Mouse (Mus musculus) C2C12 (cell line): Measurements from ENCODE around the gene Gm19935. TPM values are rescaled to one million over a fixed set of nuclear protein-coding genes. Genes with fewer than 3 reads are reported as not detected.

ENCODE experiments used
- H3K27me3 ChIP-seq: one replicate; pipeline ENCODE4 v1.6.1; 2011; ENCODE audit not compliant: control insufficient read depth, insufficient read depth, insufficient read length
- H3K36me3 ChIP-seq: one replicate; pipeline ENCODE4 v1.6.1; 2011; ENCODE audit not compliant: control insufficient read depth, insufficient read depth
- H3K4me3 ChIP-seq: one replicate; pipeline ENCODE4 v1.5.1; 2011; ENCODE audit warnings: mild to moderate bottlenecking, control low read depth; ENCODE audit not compliant: poor library complexity, insufficient read depth, severe bottlenecking
- H3K79me2 ChIP-seq: one replicate; pipeline ENCODE4 v1.6.1; 2011; ENCODE audit not compliant: control insufficient read depth, insufficient read depth
- H3K79me3 ChIP-seq: one replicate; pipeline ENCODE4 v1.6.1; 2011; ENCODE audit warnings: low read depth, control low read depth
- H3ac ChIP-seq: one replicate; pipeline ENCODE3; 2011; ENCODE audit warnings: low read depth; ENCODE audit not compliant: control insufficient read depth, insufficient read length
- CEBPB ChIP-seq: IDR thresholded peaks from one replicate; pipeline ENCODE4 v1.6.1; 2011; ENCODE audit warnings: low read depth, mild to moderate bottlenecking, control low read depth, moderate library complexity
- CTCF ChIP-seq: IDR thresholded peaks from one replicate; pipeline ENCODE4 v1.5.1; 2011; ENCODE audit not compliant: control insufficient read depth, insufficient read depth, insufficient read length
- FOSL1 ChIP-seq: IDR thresholded peaks from one replicate; pipeline ENCODE4 v1.8.0; 2011; ENCODE audit warnings: mild to moderate bottlenecking, low read length; ENCODE audit not compliant: poor library complexity, insufficient read depth, severe bottlenecking
- MAX ChIP-seq: IDR thresholded peaks from one replicate; pipeline ENCODE4 v1.6.1; 2011; ENCODE audit warnings: mild to moderate bottlenecking, control low read depth
- MYOD1 ChIP-seq: IDR thresholded peaks from one replicate; pipeline ENCODE4 v1.6.1; 2011; ENCODE audit warnings: low read depth; ENCODE audit not compliant: control insufficient read depth, insufficient read length
- MYOG ChIP-seq: IDR thresholded peaks from one replicate; pipeline ENCODE4 v1.6.1; 2011; ENCODE audit not compliant: control insufficient read depth, insufficient read length; ENCODE audit errors: extremely low read depth
- USF1 ChIP-seq: IDR thresholded peaks from one replicate; pipeline ENCODE4 v1.6.1; 2011; ENCODE audit warnings: low read depth, mild to moderate bottlenecking, control low read depth, moderate library complexity
- polyA plus RNA-seq: library from polyadenylated mRNA; unstranded; fragments of >200 nt; fragmentation: generic; extraction: Trizol; gene quantifications from one replicate; pipeline ENCODE4 v1.2.1, GENCODE M21; 2012; ENCODE audit warnings: missing spikeins

Gm19935 gene
- polyA plus RNA-seq, 1 experiment = 0.04 TPM

- H3K79me2 ChIP-seq = no peaks in the 10 kb centered on the region
- H3K36me3 ChIP-seq = no peaks in the 10 kb centered on the region
- no peak for TF ChIP-seq CEBPB
- no peak for TF ChIP-seq MAX
- TF ChIP-seq MYOD1 = no peak
- no peak for TF ChIP-seq FOSL1
- no peak for TF ChIP-seq CTCF
- no peak for TF ChIP-seq MYOG
- no peak for TF ChIP-seq USF1
- no peak overlapping the region for H3ac ChIP-seq
- no peaks in the 10 kb centered on the region for H3K79me3 ChIP-seq
- no peak overlapping the region for H3K4me3 ChIP-seq
- H3K27me3 ChIP-seq = no peaks in the 10 kb centered on the region
Measured at GRCm38 (mm10) chr8:90854671-90855161, 37.5 kb upstream of the Gm19935 start.

DNA sequence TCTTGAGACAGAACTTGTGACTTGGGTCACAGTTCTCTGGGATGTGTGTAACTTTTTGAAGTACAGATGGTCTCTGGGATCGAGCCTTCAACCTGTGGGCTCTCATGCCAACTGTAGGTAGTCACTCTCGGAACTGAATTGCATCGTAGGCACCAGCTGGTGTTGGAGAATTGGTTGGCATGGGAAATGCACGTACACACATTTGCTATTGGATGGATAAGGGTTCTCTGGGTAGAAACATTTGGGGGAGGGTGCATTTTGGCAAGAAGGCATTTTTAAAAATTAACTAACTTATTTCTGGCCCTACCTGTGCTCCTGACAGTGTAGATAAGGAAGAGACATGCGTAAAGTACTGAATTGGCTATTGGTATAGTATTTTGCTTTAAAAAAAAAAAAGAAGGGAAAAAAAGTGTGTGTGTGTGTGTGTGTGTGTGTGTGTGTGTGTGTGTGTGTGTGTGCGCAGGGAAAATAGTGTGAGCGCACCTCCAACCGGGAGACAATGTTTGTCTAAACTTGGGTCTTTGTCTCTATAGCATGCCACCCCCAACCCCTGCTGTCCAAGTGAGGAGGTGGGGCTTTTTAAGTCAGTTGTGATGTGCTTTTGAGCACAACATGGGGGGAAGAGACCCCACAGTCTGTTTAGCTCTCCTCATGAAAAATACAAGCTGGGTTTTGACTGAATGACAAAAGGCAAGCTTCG, 36.9 kb upstream of the Gm19935 start:
- H3K4me3 ChIP-seq = no peak overlapping the region

DNA sequence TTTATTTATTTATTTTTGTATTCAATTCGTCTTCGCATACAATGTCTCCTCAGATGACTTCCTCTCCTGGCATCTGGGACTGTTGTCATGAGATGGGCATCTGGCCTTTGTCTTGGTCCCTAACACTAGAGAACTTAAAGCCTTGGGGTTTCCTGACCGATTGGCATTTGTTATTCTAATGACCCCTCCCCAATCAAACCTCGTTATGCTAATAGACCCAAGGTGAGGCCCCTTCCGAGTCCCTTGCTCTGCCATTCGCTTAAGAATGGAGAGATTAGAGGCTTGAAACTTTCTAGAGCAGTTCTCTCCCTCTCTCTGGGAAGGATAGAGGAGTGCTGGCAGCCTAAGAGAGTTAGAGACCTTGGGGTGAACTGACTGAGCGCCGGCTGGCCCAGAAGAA, 34.4 kb upstream of the Gm19935 start:
- Histone ChIP-seq H3K36me3 (no peaks in the 10 kb centered on the region), H3K27me3 (no peaks in the 10 kb centered on the region), H3K79me3 (peaks cover 1% of the 10 kb centered on the region), H3ac (no peak overlapping the region), H3K79me2 (no peaks in the 10 kb centered on the region), H3K4me3 (no peak overlapping the region)
- no peak for TF ChIP-seq CEBPB
- TF ChIP-seq MYOD1 = no peak
- TF ChIP-seq USF1 = no peak
- TF ChIP-seq CTCF = no peak

More for the DNA sequence above, 36.9 kb upstream of the Gm19935 start:
- no peaks in the 10 kb centered on the region for H3K79me3 ChIP-seq
- H3K27me3 ChIP-seq = no peaks in the 10 kb centered on the region
- H3K36me3 ChIP-seq = no peaks in the 10 kb centered on the region
- H3ac ChIP-seq = no peak overlapping the region
- TF ChIP-seq USF1 (no peak), FOSL1 (no peak), MAX (no peak), MYOG (no peak), CEBPB (no peak), MYOD1 (no peak), CTCF (no peak)
- no peaks in the 10 kb centered on the region for H3K79me2 ChIP-seq

- H3ac ChIP-seq = no peak overlapping the region
- H3K27me3 ChIP-seq = no peaks in the 10 kb centered on the region
- no peak overlapping the region for H3K4me3 ChIP-seq
- peaks cover 1% of the 10 kb centered on the region for H3K79me3 ChIP-seq
- no peaks in the 10 kb centered on the region for H3K36me3 ChIP-seq
- H3K79me2 ChIP-seq = no peaks in the 10 kb centered on the region
- TF ChIP-seq CTCF (no peak), MAX (no peak), MYOD1 (no peak), FOSL1 (no peak), CEBPB (no peak), USF1 (no peak), MYOG (no peak)
Measured at GRCm38 (mm10) chr8:90849462-90850050, 32.4 kb upstream of the Gm19935 start.

- H3ac ChIP-seq = no peak overlapping the region
- no peaks in the 10 kb centered on the region for H3K79me2 ChIP-seq
- TF ChIP-seq MYOG = no peak
- TF ChIP-seq CEBPB = no peak
- no peaks in the 10 kb centered on the region for H3K27me3 ChIP-seq
- peaks cover 1% of the 10 kb centered on the region for H3K79me3 ChIP-seq
- no peak overlapping the region for H3K4me3 ChIP-seq
- no peaks in the 10 kb centered on the region for H3K36me3 ChIP-seq
Measured at GRCm38 (mm10) chr8:90847980-90848379, 30.8 kb upstream of the Gm19935 start.

- no peak overlapping the region for H3ac ChIP-seq
Measured at GRCm38 (mm10) chr8:90844179-90844967, 27.2 kb upstream of the Gm19935 start.

More at GRCm38 (mm10) chr8:90844179-90844967, 27.2 kb upstream of the Gm19935 start:
- no peak overlapping the region for H3K4me3 ChIP-seq
- H3K79me3 ChIP-seq = peaks cover 1% of the 10 kb centered on the region
- H3K36me3 ChIP-seq = no peaks in the 10 kb centered on the region
- no peaks in the 10 kb centered on the region for H3K27me3 ChIP-seq
- TF ChIP-seq FOSL1 (no peak), MYOD1 (no peak), CTCF (no peak), MYOG (no peak), MAX (no peak), CEBPB (no peak), USF1 (no peak)
- H3K79me2 ChIP-seq = no peaks in the 10 kb centered on the region
